Mouse (Mus musculus): ENCODE measurements around the gene Zfp352. TPM values are rescaled to one million over a fixed set of nuclear protein-coding genes. Genes with fewer than 3 reads are reported as not detected.

Gene Zfp352
- total RNA-seq (2023; ENCODE audit: inconsistent age), result not detected in 4 replicates

GRCm38 (mm10) chr4:90218520-90218919 is at the start of gene Zfp352:
TSS of gene Zfp352 (plus strand) at chr4:90218820.

